Mouse (Mus musculus) liver, embryonic 15.5 days (tissue): Measurements from ENCODE around the gene Capn7. TPM values are rescaled to one million over a fixed set of nuclear protein-coding genes. Genes with fewer than 3 reads are reported as not detected.
A peak's percentile ranks its signal among the peaks of the same experiment; 100 is the strongest.

Experiments used
- ATAC-seq: fragments of 200-750 bp; cut with Nextera tagmentation; 2 replicates; pipeline ENCODE4 v1.8.0; 2017; ENCODE audit warnings: moderate number of reproducible peaks, mild to moderate bottlenecking, moderate library complexity; ENCODE audit not compliant: insufficient read depth
- H3K27ac ChIP-seq: fragments of 300-500 bp; sonication (generic); replicated peaks from 2 replicates; pipeline ENCODE4 v1.5.1; 2015; ENCODE audit warnings: mild to moderate bottlenecking, inconsistent platforms
- H3K27me3 ChIP-seq: fragments of 300-500 bp; sonication (generic); 2 replicates; pipeline ENCODE4 v1.6.1; 2015; ENCODE audit warnings: mild to moderate bottlenecking, inconsistent platforms
- H3K36me3 ChIP-seq: fragments of 300-500 bp; sonication (generic); replicated peaks from 2 replicates; pipeline ENCODE4 v1.6.1; 2015; ENCODE audit warnings: moderate library complexity, mild to moderate bottlenecking, inconsistent platforms
- H3K4me1 ChIP-seq: fragments of 300-500 bp; sonication (generic); replicated peaks from 2 replicates; pipeline ENCODE4 v1.6.1; 2015; ENCODE audit warnings: inconsistent platforms
- H3K4me2 ChIP-seq: fragments of 300-500 bp; sonication (generic); 2 replicates; pipeline ENCODE4 v1.6.1; 2015; ENCODE audit warnings: moderate library complexity, mild to moderate bottlenecking, inconsistent platforms
- H3K4me3 ChIP-seq: fragments of 300-500 bp; sonication (generic); replicated peaks from 2 replicates; pipeline ENCODE4 v1.5.1; 2015; ENCODE audit warnings: mild to moderate bottlenecking, inconsistent platforms
- H3K9ac ChIP-seq: fragments of 300-500 bp; sonication (generic); 2 replicates; pipeline ENCODE4 v1.6.1; 2015; ENCODE audit warnings: moderate library complexity, mild to moderate bottlenecking, inconsistent platforms
- H3K9me3 ChIP-seq: fragments of 300-500 bp; sonication (generic); replicated peaks from 2 replicates; pipeline ENCODE4 v1.6.1; 2016; ENCODE audit warnings: inconsistent platforms
- WGBS: fragments of 180-500 bp; shearing (Covaris S2); methylation state at CpG from one replicate; pipeline ENCODE4 v1.1.7; 2015; ENCODE audit warnings: mixed read lengths; ENCODE audit not compliant: insufficient replicate concordance; 5-methylcytosine and 5-hydroxymethylcytosine counted together
- polyA plus RNA-seq: library from polyadenylated mRNA; unstranded; fragments of >200 nt; fragmentation: Nextera tagmentation; extraction: Ambion mirVana; gene quantifications from 2 replicates; pipeline ENCODE4 v1.2.1, GENCODE M21; 2015

The Capn7 gene
- polyA plus RNA-seq, 1 experiment from 2014 or later, result 16.8 TPM

DNA sequence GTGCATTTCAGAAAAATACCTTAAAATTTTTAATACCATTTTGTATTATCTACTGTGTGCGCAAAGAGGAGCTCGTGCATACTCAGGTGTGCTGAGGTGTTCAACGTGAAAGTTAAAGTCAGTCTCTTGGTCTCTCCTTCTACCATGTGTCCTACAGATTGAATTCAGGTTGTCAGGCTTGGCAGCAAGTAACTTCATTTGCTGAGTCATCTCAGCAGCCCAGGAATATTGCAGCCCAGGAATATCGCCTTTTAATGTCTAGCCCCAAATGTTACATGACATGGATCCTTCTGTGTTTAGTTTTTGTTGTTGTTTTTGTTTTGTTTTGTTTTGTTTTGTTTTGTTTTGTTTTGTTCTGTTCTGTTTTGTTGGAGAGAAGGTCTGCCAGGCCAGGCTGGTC lies 68.2 kb downstream of the Capn7 start:
- Histone ChIP-seq H3K36me3 (0 out of 2 replicates have a peak, but pooled peaks cover 12% of the 10 kb centered on the region), H3K4me3 (0 out of 2 replicates have a peak overlapping the region, but pooled peaks have one; percentile 26), H3K9me3 (no peaks in the 10 kb centered on the region), H3K27me3 (no peaks in the 10 kb centered on the region), H3K9ac (peak overlapping the region; percentile 46; the same call in 1 of the 2 replicates), H3K4me2 (peak overlapping the region; percentile 63), H3K4me1 (peaks cover 91% of the 10 kb centered on the region), H3K27ac (peak overlapping the region; percentile 77)
- 0 out of 2 replicates have a peak, but pooled peaks have one; percentile 22 for ATAC-seq
- WGBS, result 78% methylated on average over 4 of the region's 4 CpGs

DNA sequence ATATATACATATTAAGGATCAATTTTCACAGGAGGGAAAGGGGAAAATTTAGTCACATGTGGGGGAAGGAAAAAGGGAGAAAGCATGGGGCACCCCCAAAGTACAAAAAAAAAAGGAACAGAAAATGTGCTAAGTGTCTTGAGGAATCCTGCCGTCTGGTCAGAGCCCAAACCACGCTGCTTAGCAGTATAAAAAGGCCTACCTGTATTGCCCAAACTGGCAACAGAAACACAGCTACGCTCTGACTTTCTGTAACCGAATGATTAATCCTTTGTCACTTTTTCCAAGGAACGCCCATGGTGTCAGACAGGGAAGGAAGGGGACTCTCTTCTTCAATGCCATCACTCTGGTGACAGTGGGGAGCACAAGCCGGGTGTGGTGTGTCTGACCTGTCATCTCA lies 69.2 kb downstream of the Capn7 start:
- Histone ChIP-seq H3K9ac (no peak overlapping the region), H3K27ac (no peak overlapping the region), H3K4me1 (peaks cover 95% of the 10 kb centered on the region), H3K4me2 (no peak overlapping the region), H3K4me3 (no peak overlapping the region), H3K27me3 (no peaks in the 10 kb centered on the region), H3K36me3 (0 out of 2 replicates have a peak, but pooled peaks cover 19% of the 10 kb centered on the region), H3K9me3 (no peaks in the 10 kb centered on the region)
- ATAC-seq, result no peak
- 71% methylated on average over 6 of the region's 6 CpGs for WGBS

GRCm38 (mm10) chr14:31406154-31406810 lies 69.8 kb downstream of the Capn7 start:
- H3K27me3 ChIP-seq, result no peaks in the 10 kb centered on the region
- H3K4me1 ChIP-seq, result peaks cover 90% of the 10 kb centered on the region
- 0 out of 2 replicates have a peak, but pooled peaks cover 23% of the 10 kb centered on the region for H3K36me3 ChIP-seq
- H3K4me3 ChIP-seq, result no peak overlapping the region
- no peak overlapping the region for H3K4me2 ChIP-seq
- 0 out of 2 replicates have a peak overlapping the region, but pooled peaks have one; percentile 14 for H3K27ac ChIP-seq
- 76% methylated on average over 12 of the region's 12 CpGs for WGBS
- ATAC-seq, result no peak
- H3K9me3 ChIP-seq, result no peaks in the 10 kb centered on the region
- H3K9ac ChIP-seq, result no peak overlapping the region

DNA sequence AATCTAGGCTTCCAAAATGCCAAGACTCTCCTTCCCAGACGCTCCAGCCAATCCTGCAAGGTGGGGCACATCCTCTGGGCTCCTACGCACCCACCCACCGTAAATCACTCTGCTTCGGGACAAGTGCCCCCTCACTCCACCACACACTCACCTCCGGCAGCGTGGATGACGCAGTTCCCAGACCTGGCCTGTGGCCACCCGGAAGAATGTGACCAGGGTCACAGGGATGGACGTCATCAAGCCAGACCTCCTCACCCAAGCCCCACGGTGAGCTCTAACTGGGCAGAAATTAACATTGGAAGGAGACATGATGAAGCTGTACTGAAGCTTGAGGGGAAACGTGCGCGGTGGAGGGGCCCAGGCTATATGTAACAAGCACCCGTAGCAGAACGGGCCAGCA lies 70.8 kb downstream of the Capn7 start:
- no peak overlapping the region for H3K4me2 ChIP-seq
- peaks cover 85% of the 10 kb centered on the region for H3K4me1 ChIP-seq
- H3K9me3 ChIP-seq, result no peaks in the 10 kb centered on the region
- H3K4me3 ChIP-seq, result no peak overlapping the region
- no peak for ATAC-seq
- 0 out of 2 replicates have a peak, but pooled peaks cover 24% of the 10 kb centered on the region for H3K36me3 ChIP-seq
- 75% methylated on average over 15 of the region's 15 CpGs for WGBS
- no peak overlapping the region for H3K9ac ChIP-seq
- 0 out of 2 replicates have a peak overlapping the region, but pooled peaks have one; percentile 65 for H3K27ac ChIP-seq
- H3K27me3 ChIP-seq, result no peaks in the 10 kb centered on the region

GRCm38 (mm10) chr14:31407911-31408604 lies 71.6 kb downstream of the Capn7 start:
- H3K27ac ChIP-seq, result peak overlapping the region; percentile 65
- no peak for ATAC-seq
- peaks cover 85% of the 10 kb centered on the region for H3K4me1 ChIP-seq
- no peak overlapping the region for H3K4me3 ChIP-seq
- peak overlapping the region; percentile 12; the same call in 1 of the 2 replicates for H3K9ac ChIP-seq
- H3K9me3 ChIP-seq, result no peaks in the 10 kb centered on the region
- no peaks in the 10 kb centered on the region for H3K27me3 ChIP-seq
- WGBS, result 58% methylated on average over 6 of the region's 6 CpGs
- H3K4me2 ChIP-seq, result peak overlapping the region; percentile 11
- H3K36me3 ChIP-seq, result 0 out of 2 replicates have a peak, but pooled peaks cover 24% of the 10 kb centered on the region

- H3K9me3 ChIP-seq, result no peaks in the 10 kb centered on the region
- H3K9ac ChIP-seq, result no peak overlapping the region
- H3K4me1 ChIP-seq, result peaks cover 84% of the 10 kb centered on the region
- H3K36me3 ChIP-seq, result 0 out of 2 replicates have a peak, but pooled peaks cover 24% of the 10 kb centered on the region
- H3K4me2 ChIP-seq, result no peak overlapping the region
- H3K4me3 ChIP-seq, result no peak overlapping the region
- no peaks in the 10 kb centered on the region for H3K27me3 ChIP-seq
- WGBS, result 59% methylated on average over 8 of the region's 8 CpGs
- ATAC-seq, result no peak
- peak overlapping the region; percentile 65 for H3K27ac ChIP-seq
Measured at GRCm38 (mm10) chr14:31408666-31409065, 72.2 kb downstream of the Capn7 start.

DNA sequence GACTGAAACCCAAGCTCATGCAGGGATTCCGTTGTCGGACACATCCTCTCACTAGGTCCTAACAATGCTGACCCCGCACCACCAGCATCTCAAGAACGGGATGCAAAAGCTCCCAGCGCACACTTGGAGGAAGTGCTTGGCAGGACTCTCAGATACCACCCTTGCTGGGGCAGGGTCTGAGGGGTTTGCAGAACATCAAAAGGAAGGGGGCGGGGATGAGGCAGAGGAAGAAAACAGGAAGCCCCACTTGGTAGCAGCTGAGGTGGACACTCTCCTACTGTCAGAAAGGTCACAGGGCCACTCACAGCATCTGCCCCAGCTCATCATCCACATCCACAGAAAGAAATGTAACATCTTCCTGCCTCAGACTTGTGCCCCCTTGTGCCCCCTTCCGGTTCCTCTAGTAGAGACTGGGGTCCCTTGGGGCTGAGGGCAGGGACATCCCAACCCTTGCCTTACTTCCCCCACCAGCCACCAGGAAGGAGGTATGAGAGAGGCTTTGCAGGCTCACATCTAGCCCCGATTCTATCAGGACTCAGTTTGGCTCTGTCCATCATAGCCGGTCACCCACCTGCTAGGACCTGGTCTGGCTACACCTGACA lies 73.8 kb downstream of the Capn7 start:
- Histone ChIP-seq H3K36me3 (0 out of 2 replicates have a peak, but pooled peaks cover 18% of the 10 kb centered on the region), H3K4me3 (no peak overlapping the region), H3K4me1 (peaks cover 84% of the 10 kb centered on the region), H3K9ac (no peak overlapping the region), H3K9me3 (no peaks in the 10 kb centered on the region), H3K4me2 (no peak overlapping the region), H3K27me3 (no peaks in the 10 kb centered on the region), H3K27ac (peak overlapping the region; percentile 19; the same call in 1 of the 2 replicates)
- no peak for ATAC-seq
- 40% methylated on average over 9 of the region's 9 CpGs for WGBS

DNA sequence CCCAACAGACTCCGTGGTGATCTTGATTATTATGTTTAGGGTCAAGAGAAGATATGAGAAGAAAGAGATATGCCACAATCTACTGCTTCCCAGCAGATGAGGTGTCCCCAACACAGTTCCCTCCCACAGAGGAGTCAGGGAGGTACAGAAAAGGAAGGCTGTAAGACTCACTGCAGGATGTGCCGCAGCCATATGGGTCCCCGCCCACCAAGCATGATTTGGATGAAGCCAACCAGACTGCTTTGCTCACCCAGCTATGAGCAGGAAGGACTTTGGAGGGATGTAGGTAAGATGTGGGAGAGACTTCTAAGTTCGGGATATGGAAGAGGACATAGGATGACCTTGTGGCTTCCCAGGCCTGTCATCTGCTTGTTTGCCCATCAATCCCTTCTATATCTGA lies 74.3 kb downstream of the Capn7 start:
- Histone ChIP-seq H3K4me3 (no peak overlapping the region), H3K27ac (peak overlapping the region; percentile 19; the same call in 1 of the 2 replicates), H3K4me1 (peaks cover 84% of the 10 kb centered on the region), H3K27me3 (no peaks in the 10 kb centered on the region), H3K9ac (no peak overlapping the region), H3K4me2 (no peak overlapping the region), H3K36me3 (0 out of 2 replicates have a peak, but pooled peaks cover 17% of the 10 kb centered on the region), H3K9me3 (no peaks in the 10 kb centered on the region)
- 48% methylated on average over 4 of the region's 4 CpGs for WGBS
- no peak for ATAC-seq

- no peaks in the 10 kb centered on the region for H3K9me3 ChIP-seq
- H3K36me3 ChIP-seq, result 0 out of 2 replicates have a peak, but pooled peaks cover 12% of the 10 kb centered on the region
- 59% methylated on average over 10 of the region's 10 CpGs for WGBS
- H3K4me3 ChIP-seq, result no peak overlapping the region
- peak overlapping the region; percentile 70; the same call in 1 of the 2 replicates for H3K27ac ChIP-seq
- no peaks in the 10 kb centered on the region for H3K27me3 ChIP-seq
- peaks cover 84% of the 10 kb centered on the region for H3K4me1 ChIP-seq
- no peak overlapping the region for H3K9ac ChIP-seq
- ATAC-seq, result no peak
- H3K4me2 ChIP-seq, result no peak overlapping the region
Measured at GRCm38 (mm10) chr14:31412651-31413056, 76.2 kb downstream of the Capn7 start.

DNA sequence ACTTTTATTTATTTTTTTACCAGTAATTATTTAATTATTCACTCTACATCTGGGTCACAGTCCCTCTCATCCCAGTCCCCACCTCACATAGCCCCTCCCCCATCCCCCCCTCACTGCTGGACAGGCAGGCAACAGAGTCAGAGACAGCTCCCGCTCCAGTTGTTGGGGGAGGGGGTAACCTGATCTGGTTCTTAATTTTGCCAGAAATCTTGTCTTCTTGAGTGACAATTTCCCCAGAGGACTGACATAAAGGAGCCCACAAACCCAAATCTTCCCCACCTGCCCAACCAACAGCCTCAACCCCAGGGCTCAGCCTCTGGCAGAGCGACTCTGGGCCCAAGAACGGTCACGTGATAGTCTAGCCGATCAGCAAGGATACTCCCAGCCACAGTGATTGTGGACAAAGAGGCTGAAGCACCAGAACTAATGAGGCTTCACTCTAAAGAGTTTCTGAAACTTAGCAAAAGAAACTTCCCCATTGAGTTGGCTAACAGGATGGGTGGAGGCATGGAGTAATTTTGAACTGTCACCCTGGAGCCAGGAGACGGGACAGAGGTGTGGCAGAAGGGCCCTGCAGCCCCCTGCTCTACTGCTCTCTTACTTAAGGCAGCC lies 77.1 kb downstream of the Capn7 start:
- no peak for ATAC-seq
- Histone ChIP-seq H3K9me3 (no peaks in the 10 kb centered on the region), H3K9ac (no peak overlapping the region), H3K4me1 (peaks cover 82% of the 10 kb centered on the region), H3K4me2 (no peak overlapping the region), H3K36me3 (0 out of 2 replicates have a peak, but pooled peaks cover 12% of the 10 kb centered on the region), H3K27ac (peak overlapping the region; percentile 70), H3K27me3 (no peaks in the 10 kb centered on the region), H3K4me3 (no peak overlapping the region)
- WGBS, result 32% methylated on average over 6 of the region's 6 CpGs
